Mouse (Mus musculus) kidney, embryonic 15.5 days (tissue): ENCODE results near the gene Mcat. TPM values are rescaled to one million over a fixed set of nuclear protein-coding genes. Genes with fewer than 3 reads are reported as not detected.

Experiments
- ATAC-seq: fragments of 200-750 bp; cut with Nextera tagmentation; replicated peaks from 2 replicates; pipeline ENCODE4 v1.8.0; 2017; ENCODE audit warnings: moderate TSS enrichment; ENCODE audit not compliant: low FRiP score
- H3K27ac ChIP-seq: fragments of 300-500 bp; sonication (generic); 2 replicates; pipeline ENCODE4 v1.5.1; 2015; ENCODE audit warnings: mild to moderate bottlenecking, inconsistent platforms
- H3K27me3 ChIP-seq: fragments of 300-500 bp; sonication (generic); 2 replicates; pipeline ENCODE4 v1.6.1; 2015; ENCODE audit warnings: inconsistent platforms
- H3K36me3 ChIP-seq: fragments of 300-500 bp; sonication (generic); 2 replicates; pipeline ENCODE4 v1.6.1; 2015; ENCODE audit warnings: inconsistent platforms
- H3K4me1 ChIP-seq: fragments of 300-500 bp; sonication (generic); 2 replicates; pipeline ENCODE4 v1.6.1; 2015; ENCODE audit warnings: inconsistent platforms
- H3K4me2 ChIP-seq: fragments of 300-500 bp; sonication (generic); 2 replicates; pipeline ENCODE4 v1.6.1; 2015; ENCODE audit warnings: moderate library complexity, mild to moderate bottlenecking, inconsistent platforms
- H3K4me3 ChIP-seq: fragments of 300-500 bp; sonication (generic); replicated peaks from 2 replicates; pipeline ENCODE4 v1.5.1; 2015; ENCODE audit warnings: mild to moderate bottlenecking, inconsistent platforms
- H3K9ac ChIP-seq: fragments of 300-500 bp; sonication (generic); 2 replicates; pipeline ENCODE4 v1.6.1; 2015; ENCODE audit warnings: mild to moderate bottlenecking, inconsistent platforms
- H3K9me3 ChIP-seq: fragments of 300-500 bp; sonication (generic); replicated peaks from 2 replicates; pipeline ENCODE4 v1.6.1; 2016; ENCODE audit warnings: inconsistent platforms
- WGBS: fragments of 180-500 bp; shearing (Covaris S2); methylation state at CpG from one replicate; pipeline ENCODE4 v1.1.7; 2015; ENCODE audit warnings: mixed read lengths; 5-methylcytosine and 5-hydroxymethylcytosine counted together
- polyA plus RNA-seq: library from polyadenylated mRNA; unstranded; fragments of >200 nt; fragmentation: Nextera tagmentation; extraction: Ambion mirVana; gene quantifications from 2 replicates; pipeline ENCODE4 v1.2.1, GENCODE M21; 2015

Gene Mcat
- polyA plus RNA-seq, 1 experiment from 2014 or later, result 36.6 TPM

- no peak for ATAC-seq
- H3K27me3 ChIP-seq, result no peaks in the 10 kb centered on the region
- H3K9ac ChIP-seq, result no peak overlapping the region
- no peak overlapping the region for H3K4me2 ChIP-seq
- WGBS, result 93% methylated on average over 12 of the region's 12 CpGs
- no peak overlapping the region for H3K4me3 ChIP-seq
- no peaks in the 10 kb centered on the region for H3K9me3 ChIP-seq
- no peak overlapping the region for H3K27ac ChIP-seq
- no peaks in the 10 kb centered on the region for H3K4me1 ChIP-seq
- H3K36me3 ChIP-seq, result peaks cover 49% of the 10 kb centered on the region
These were observed 10.0 kb upstream of the Mcat start for GRCm38 (mm10) chr15:83573606-83574005.

GRCm38 (mm10) chr15:83572132-83572531 lies 8.5 kb upstream of the Mcat start:
- WGBS, result 79% methylated on average over 4 of the region's 4 CpGs
- Histone ChIP-seq H3K9ac (no peak overlapping the region), H3K4me3 (no peak overlapping the region), H3K4me1 (no peaks in the 10 kb centered on the region), H3K9me3 (no peaks in the 10 kb centered on the region), H3K27ac (no peak overlapping the region), H3K4me2 (no peak overlapping the region), H3K27me3 (no peaks in the 10 kb centered on the region), H3K36me3 (peaks cover 34% of the 10 kb centered on the region)
- no peak for ATAC-seq

- no peaks in the 10 kb centered on the region for H3K4me1 ChIP-seq
- ATAC-seq, result no peak
- 84% methylated on average over 5 of the region's 5 CpGs for WGBS
- H3K27me3 ChIP-seq, result no peaks in the 10 kb centered on the region
- no peak overlapping the region for H3K4me2 ChIP-seq
- peaks cover 29% of the 10 kb centered on the region for H3K36me3 ChIP-seq
- H3K9me3 ChIP-seq, result no peaks in the 10 kb centered on the region
- no peak overlapping the region for H3K27ac ChIP-seq
- H3K4me3 ChIP-seq, result no peak overlapping the region
- H3K9ac ChIP-seq, result no peak overlapping the region
These were observed 8.0 kb upstream of the Mcat start for GRCm38 (mm10) chr15:83571636-83572035.

GRCm38 (mm10) chr15:83570641-83571040 lies 7.1 kb upstream of the Mcat start:
- WGBS, result 75% methylated on average over 2 of the region's 2 CpGs
- Histone ChIP-seq H3K36me3 (peaks cover 19% of the 10 kb centered on the region), H3K9ac (no peak overlapping the region), H3K4me2 (no peak overlapping the region), H3K4me1 (no peaks in the 10 kb centered on the region), H3K27me3 (no peaks in the 10 kb centered on the region), H3K27ac (no peak overlapping the region), H3K4me3 (no peak overlapping the region), H3K9me3 (no peaks in the 10 kb centered on the region)
- no peak for ATAC-seq

GRCm38 (mm10) chr15:83569682-83570081 lies 6.1 kb upstream of the Mcat start:
- Histone ChIP-seq H3K4me1 (no peaks in the 10 kb centered on the region), H3K9ac (no peak overlapping the region), H3K27me3 (no peaks in the 10 kb centered on the region), H3K4me3 (no peak overlapping the region), H3K4me2 (no peak overlapping the region), H3K9me3 (no peaks in the 10 kb centered on the region), H3K27ac (no peak overlapping the region), H3K36me3 (peaks cover 10% of the 10 kb centered on the region)
- 68% methylated on average over 11 of the region's 11 CpGs for WGBS
- no peak for ATAC-seq

- Histone ChIP-seq H3K4me3 (no peak overlapping the region), H3K9ac (no peak overlapping the region), H3K9me3 (no peaks in the 10 kb centered on the region), H3K27ac (no peak overlapping the region), H3K4me2 (no peak overlapping the region), H3K4me1 (peaks cover 5% of the 10 kb centered on the region), H3K27me3 (no peaks in the 10 kb centered on the region), H3K36me3 (no peaks in the 10 kb centered on the region)
- ATAC-seq, result no peak
- 95% methylated on average over 5 of the region's 5 CpGs for WGBS
These were observed 5.0 kb upstream of the Mcat start for GRCm38 (mm10) chr15:83568544-83568943.

GRCm38 (mm10) chr15:83567728-83568127 lies 4.1 kb upstream of the Mcat start:
- WGBS, result 83% methylated on average over 3 of the region's 3 CpGs

GRCm38 (mm10) chr15:83566006-83566405 lies 2.4 kb upstream of the Mcat start:
- Histone ChIP-seq H3K4me3 (no peak overlapping the region), H3K36me3 (no peaks in the 10 kb centered on the region), H3K4me2 (no peak overlapping the region), H3K27ac (no peak overlapping the region), H3K9me3 (no peaks in the 10 kb centered on the region), H3K27me3 (no peaks in the 10 kb centered on the region), H3K9ac (no peak overlapping the region), H3K4me1 (peaks cover 16% of the 10 kb centered on the region)
- ATAC-seq, result no peak
- WGBS, result 79% methylated on average over 5 of the region's 5 CpGs

More at GRCm38 (mm10) chr15:83567728-83568127, 4.1 kb upstream of the Mcat start:
- Histone ChIP-seq H3K27me3 (no peaks in the 10 kb centered on the region), H3K9me3 (no peaks in the 10 kb centered on the region), H3K4me3 (no peak overlapping the region), H3K4me2 (no peak overlapping the region), H3K36me3 (no peaks in the 10 kb centered on the region), H3K9ac (no peak overlapping the region), H3K27ac (no peak overlapping the region), H3K4me1 (peaks cover 12% of the 10 kb centered on the region)
- no peak for ATAC-seq

- 88% methylated on average over 3 of the region's 3 CpGs for WGBS
- Histone ChIP-seq H3K9ac (no peak overlapping the region), H3K4me2 (no peak overlapping the region), H3K9me3 (no peaks in the 10 kb centered on the region), H3K4me1 (peaks cover 16% of the 10 kb centered on the region), H3K4me3 (no peak overlapping the region), H3K27ac (no peak overlapping the region), H3K36me3 (no peaks in the 10 kb centered on the region), H3K27me3 (no peaks in the 10 kb centered on the region)
- ATAC-seq, result no peak; the same call in 1 of the 2 replicates
These were observed 1.8 kb upstream of the Mcat start for GRCm38 (mm10) chr15:83565434-83565833.

GRCm38 (mm10) chr15:83563857-83564651 lies 467 bp upstream of the Mcat start:
- Histone ChIP-seq H3K4me2 (peak overlapping the region; percentile 98), H3K9ac (peak overlapping the region; percentile 65), H3K36me3 (no peaks in the 10 kb centered on the region), H3K27me3 (no peaks in the 10 kb centered on the region), H3K4me1 (peaks cover 16% of the 10 kb centered on the region), H3K4me3 (peak overlapping the region; percentile 51), H3K27ac (peak overlapping the region; percentile 68), H3K9me3 (no peaks in the 10 kb centered on the region)
- WGBS, result 2% methylated on average over 27 of the region's 27 CpGs
- ATAC-seq, result peak; percentile 68

GRCm38 (mm10) chr15:83562626-83563270 lies 839 bp downstream of the Mcat start:
- Histone ChIP-seq H3K9me3 (no peaks in the 10 kb centered on the region), H3K9ac (peak overlapping the region; percentile 65; the same call in 1 of the 2 replicates), H3K27me3 (no peaks in the 10 kb centered on the region), H3K4me3 (peak overlapping the region; percentile 51), H3K27ac (peak overlapping the region; percentile 68), H3K36me3 (no peaks in the 10 kb centered on the region), H3K4me2 (peak overlapping the region; percentile 98), H3K4me1 (peaks cover 16% of the 10 kb centered on the region)
- WGBS, result 37% methylated on average over 15 of the region's 15 CpGs
- ATAC-seq, result 0 out of 2 replicates have a peak, but pooled peaks have one; percentile 16

GRCm38 (mm10) chr15:83560941-83561477 lies 2.6 kb downstream of the Mcat start:
- WGBS, result 63% methylated on average over 5 of the region's 5 CpGs
- no peak overlapping the region for H3K4me3 ChIP-seq
- H3K27ac ChIP-seq, result no peak overlapping the region

More at GRCm38 (mm10) chr15:83560941-83561477, 2.6 kb downstream of the Mcat start:
- Histone ChIP-seq H3K27me3 (no peaks in the 10 kb centered on the region), H3K36me3 (no peaks in the 10 kb centered on the region), H3K4me1 (peaks cover 16% of the 10 kb centered on the region), H3K9ac (no peak overlapping the region), H3K4me2 (no peak overlapping the region), H3K9me3 (no peaks in the 10 kb centered on the region)
- ATAC-seq, result no peak
